ENCODE assay signal across 25 mouse cellular contexts in genomic region chr14:27378669-27379068, GRCm38 (mm10). TPM values are rescaled to one million over a fixed set of nuclear protein-coding genes. Genes with fewer than 3 reads are reported as not detected.
DNase-seq lines count a peak whose midpoint lies in the region; ATAC-seq and TF ChIP-seq lines count a peak whose summit lies in the region.
"Had no signal": no experiment of that assay in that cellular context is flagged by ENCODE, and none has a peak within 500 bp of the region (broad histone marks: within the 10 kb centered on the region; RNA-seq: fewer than 3 reads in every experiment).

No protein-coding gene starts in this region.

- peak overlapping the region; percentile 24; the same call in 1 of the 2 replicates for H3K4me2 ChIP-seq in liver, postnatal 0 days (ENCODE audit: low read depth, low read length)
- H3K4me2 ChIP-seq: embryonic facial prominence, embryonic 12.5 days; embryonic facial prominence, embryonic 15.5 days; heart, embryonic 11.5 days; heart, embryonic 15.5 days; hindbrain, embryonic 13.5 days had no signal

- no peaks in the 10 kb centered on the region for H3K9me3 ChIP-seq in heart, embryonic 10.5 days
- H3K9me3 ChIP-seq in liver, postnatal 0 days (ENCODE audit: low read length) = no peaks in the 10 kb centered on the region
- H3K9me3 ChIP-seq: embryonic facial prominence, embryonic 12.5 days; embryonic facial prominence, embryonic 15.5 days; G1E; heart, embryonic 15.5 days; hindbrain, embryonic 10.5 days; hindbrain, embryonic 13.5 days had no signal

- no peak for ATAC-seq in liver, postnatal 0 days
- ATAC-seq: forebrain, embryonic 14.5 days; forebrain, postnatal 0 days; hindbrain, embryonic 16.5 days; Patski had no signal

- no peak for DNase-seq in heart, adult 2 months
- DNase-seq in heart, embryonic 10.5 days (ENCODE audit: low spot score) = no peak
- DNase-seq in liver, postnatal 0 days = no peak
- DNase-seq in liver = no peak
- DNase-seq in spleen, adult 2 months (ENCODE audit: low read depth in 1 of 2, low spot score in 2 of 2) = no peak
- DNase-seq in spleen, adult 12 weeks (ENCODE audit: low spot score) = no peak
- DNase-seq: adrenal gland, postnatal 10 days; cerebellum, adult 18-20 months; cerebellum, adult 9-10 months; cerebellum, postnatal 25 days; forebrain, postnatal 0 days; gastrocnemius, adult 2 months; gastrocnemius, postnatal 14 days; heart, postnatal 10 days had no signal

- WGBS in heart, adult 2 months = 96% methylated on average over 7 of the region's 7 CpGs
- 91% methylated on average over 7 of the region's 7 CpGs for WGBS in heart, embryonic 10.5 days
- WGBS in liver, postnatal 0 days (ENCODE audit: insufficient replicate concordance) = 83% methylated on average over 7 of the region's 7 CpGs
- WGBS in spleen, adult 2 months = 93% methylated on average over 7 of the region's 7 CpGs

- H3K27ac ChIP-seq in heart, adult 2 months = peak overlapping the region; percentile 53
- no peak overlapping the region for H3K27ac ChIP-seq in heart, embryonic 10.5 days
- peak overlapping the region; percentile 13; the same call in 1 of the 2 replicates for H3K27ac ChIP-seq in liver, postnatal 0 days (ENCODE audit: low read depth)
- H3K27ac ChIP-seq in spleen, adult 2 months (ENCODE audit: insufficient read depth, low read length) = peak overlapping the region; percentile 74; the same call in 1 of the 2 replicates
- H3K27ac ChIP-seq: embryonic facial prominence, embryonic 12.5 days; embryonic facial prominence, embryonic 15.5 days; heart, embryonic 15.5 days; hindbrain, embryonic 10.5 days; hindbrain, embryonic 13.5 days had no signal

- intact Hi-C loops in heart, adult 2 months (cut with DNase I) = loop anchor here (5.0 kb wide), 1 partner anchor 36 kb away; no protein-coding TSS in a partner anchor

- no peak overlapping the region for H3K4me3 ChIP-seq in heart, adult 2 months
- H3K4me3 ChIP-seq in heart, embryonic 10.5 days = no peak overlapping the region
- H3K4me3 ChIP-seq in liver, postnatal 0 days (ENCODE audit: low read depth, low read length) = no peak overlapping the region
- no peak overlapping the region for H3K4me3 ChIP-seq in spleen, adult 2 months (ENCODE audit: extremely low read depth, insufficient read depth, insufficient read length)
- H3K4me3 ChIP-seq: embryonic facial prominence, embryonic 12.5 days; embryonic facial prominence, embryonic 15.5 days; heart, embryonic 15.5 days; hindbrain, embryonic 10.5 days; hindbrain, embryonic 13.5 days had no signal

- no peak overlapping the region for H3K9ac ChIP-seq in heart, adult 2 months (ENCODE audit: low read depth, low read length)
- no peak overlapping the region for H3K9ac ChIP-seq in liver, postnatal 0 days (replicated peaks)
- H3K9ac ChIP-seq: embryonic facial prominence, embryonic 12.5 days; embryonic facial prominence, embryonic 15.5 days; forebrain, postnatal 0 days; heart, embryonic 15.5 days; hindbrain, embryonic 13.5 days had no signal

- no peaks in the 10 kb centered on the region for H3K79me2 ChIP-seq in heart, adult 2 months (replicated peaks; ENCODE audit: control insufficient read depth, insufficient read depth, low read length)

- TF ChIP-seq CTCF in heart, adult 2 months (IDR thresholded peaks at IDR 0.05) = no peak
- no peak for TF ChIP-seq CTCF in liver, postnatal 0 days (IDR thresholded peaks at IDR 0.05; ENCODE audit: low read depth)
- TF ChIP-seq CTCF in spleen, adult 2 months (IDR thresholded peaks at IDR 0.05; ENCODE audit: extremely low read depth, insufficient read depth, insufficient read length, insufficient replicate concordance) = no peak

- H3K4me1 ChIP-seq in heart, adult 2 months (ENCODE audit: control insufficient read depth, insufficient read depth, low read length) = peaks cover 8% of the 10 kb centered on the region
- no peaks in the 10 kb centered on the region for H3K4me1 ChIP-seq in heart, embryonic 10.5 days
- H3K4me1 ChIP-seq in liver, postnatal 0 days (ENCODE audit: insufficient read depth) = peaks cover 18% of the 10 kb centered on the region
- H3K4me1 ChIP-seq in spleen, adult 2 months (ENCODE audit: control insufficient read depth, insufficient read depth, insufficient read length) = peaks cover 17% of the 10 kb centered on the region; the same call in 1 of the 2 replicates
- H3K4me1 ChIP-seq: embryonic facial prominence, embryonic 12.5 days; embryonic facial prominence, embryonic 15.5 days; heart, embryonic 15.5 days; hindbrain, embryonic 13.5 days had no signal

- H3K27me3 ChIP-seq in heart, adult 2 months (ENCODE audit: control insufficient read depth, insufficient read depth, low read length) = no peaks in the 10 kb centered on the region
- no peaks in the 10 kb centered on the region for H3K27me3 ChIP-seq in heart, embryonic 10.5 days (ENCODE audit: insufficient read depth, poor library complexity, severe bottlenecking)
- H3K27me3 ChIP-seq in liver, postnatal 0 days (ENCODE audit: insufficient read depth, low read length) = no peaks in the 10 kb centered on the region
- no peaks in the 10 kb centered on the region for H3K27me3 ChIP-seq in spleen, adult 2 months (ENCODE audit: control insufficient read depth, insufficient read depth, low read length)
- H3K27me3 ChIP-seq: CH12.LX; embryonic facial prominence, embryonic 12.5 days; embryonic facial prominence, embryonic 15.5 days; heart, embryonic 15.5 days; hindbrain, embryonic 13.5 days; Patski had no signal

- no peak for TF ChIP-seq POLR2A in heart, adult 2 months (IDR thresholded peaks at IDR 0.05; ENCODE audit: insufficient read depth, low read depth, low read length)
- TF ChIP-seq POLR2A in spleen, adult 2 months (IDR thresholded peaks at IDR 0.05; ENCODE audit: low read depth, low read length) = no peak

- H3K36me3 ChIP-seq in heart, adult 2 months (ENCODE audit: control insufficient read depth, insufficient read depth, low read length) = no peaks in the 10 kb centered on the region; the same call in 1 of the 2 replicates
- no peaks in the 10 kb centered on the region for H3K36me3 ChIP-seq in heart, embryonic 10.5 days
- peaks cover 16% of the 10 kb centered on the region for H3K36me3 ChIP-seq in liver, postnatal 0 days (replicated peaks; ENCODE audit: insufficient read depth, low read length)
- peaks cover 7% of the 10 kb centered on the region for H3K36me3 ChIP-seq in spleen, adult 2 months (ENCODE audit: control insufficient read depth, insufficient read depth, low read length)
- H3K36me3 ChIP-seq: embryonic facial prominence, embryonic 12.5 days; embryonic facial prominence, embryonic 15.5 days; heart, embryonic 15.5 days; hindbrain, embryonic 10.5 days; hindbrain, embryonic 13.5 days had no signal

- TF ChIP-seq EP300 in heart, adult 2 months (IDR thresholded peaks at IDR 0.05; ENCODE audit: insufficient read depth, low read depth, low read length) = no peak
- no peak for TF ChIP-seq EP300 in liver, postnatal 0 days (IDR thresholded peaks at IDR 0.05; ENCODE audit: low read depth)

RNA-seq across cellular contexts. Expression of gene Fam208a, which starts 50.0 kb away (rescaled TPM):
- 10 to 100 TPM in 1 of 2 experiments, 1 to 10 TPM in 1; 9.8 to 11.4 TPM for total RNA-seq in heart, adult 2 months (2021)
- polyA plus RNA-seq in heart, adult 2 months (2012; rRNA removed) = 3.3 and 7.2 TPM in 2 replicates
- polyA plus RNA-seq in heart, embryonic 10.5 days (2016; fragmentation: Nextera tagmentation; extraction: Ambion mirVana) = 11.0 and 11.8 TPM in 2 replicates
- 3.6 and 3.9 TPM in 2 replicates for polyA plus RNA-seq in liver, postnatal 0 days (2015; fragmentation: Nextera tagmentation; extraction: Ambion mirVana)
- 4.3 and 4.6 TPM in 2 replicates for polyA plus RNA-seq in spleen, adult 2 months (2012; rRNA removed)
